Mouse (Mus musculus) CH12.LX (cell line): ENCODE measurements around the gene Eml6.

Source experiments
- BHLHE40 ChIP-seq: IDR thresholded peaks from 2 replicates; pipeline ENCODE4 v1.6.1; 2011; ENCODE audit warnings: mild to moderate bottlenecking, low read depth, low read length, improper control_type of control experiment
- CTCF ChIP-seq, 2 experiments: IDR thresholded peaks in 1 of 2; conservative IDR thresholded peaks in 1 of 2; 2 replicates each; pipeline ENCODE4 v1.5.1; 2011 to 2012; ENCODE audit warnings: low read depth in 2 of 2, low read length in 2 of 2, improper control_type of control experiment in 1 of 2, inconsistent platforms in 1 of 2, mild to moderate bottlenecking in 1 of 2, moderate library complexity in 1 of 2
- ELF1 ChIP-seq: IDR thresholded peaks from 2 replicates; pipeline ENCODE4 v1.6.1; 2014; ENCODE audit warnings: low read depth, mild to moderate bottlenecking, inconsistent platforms, low read length, improper control_type of control experiment
- HCFC1 ChIP-seq: IDR thresholded peaks from 2 replicates; pipeline ENCODE4 v1.6.1; 2012; ENCODE audit warnings: low read depth, mild to moderate bottlenecking, inconsistent platforms, low read length, improper control_type of control experiment
- POLR2A ChIP-seq: IDR thresholded peaks from 2 replicates; pipeline ENCODE4 v1.6.1; 2011; ENCODE audit warnings: low read depth, mild to moderate bottlenecking, improper control_type of control experiment, low read length

- TF ChIP-seq POLR2A (no peak), HCFC1 (no peak), CTCF (conservative IDR thresholded peaks at IDR 0.05 in 1 of 2, IDR thresholded peaks at IDR 0.05 in 1 of 2; ENCODE audit: low read depth in 2 of 2, low read length in 2 of 2) (peak in 1 of 2 experiments; percentile 25; a peak in 1 of 4 replicates), BHLHE40 (no peak), ELF1 (no peak)
Observed at GRCm38 (mm10) chr11:29724213-29724612, 301.6 kb downstream of the Eml6 start.
